Mouse (Mus musculus) natural killer cell, adult 2 months (primary cell): ENCODE data around the gene Serpinc1.

Experiments used
- DNase-seq, 2 experiments: peaks; one replicate each; pipeline ENCODE4 v3.0.0; 2022; ENCODE audit warnings: low spot score in 2 of 2

Gene Serpinc1

GRCm38 (mm10) chr1:161046972-161047371 is 68.6 kb downstream of the Serpinc1 start:
- DNase-seq: no peak
